Mouse (Mus musculus) heart, embryonic 11.5 days (tissue): Measurements from ENCODE around the gene Lyg1. TPM values are rescaled to one million over a fixed set of nuclear protein-coding genes. Genes with fewer than 3 reads are reported as not detected.

ENCODE experiments used
- ATAC-seq: fragments of 200-750 bp; cut with Nextera tagmentation; replicated peaks from 2 replicates; pipeline ENCODE4 v1.8.0; 2017; ENCODE audit warnings: moderate library complexity; ENCODE audit not compliant: insufficient number of reproducible peaks, low FRiP score, low TSS enrichment
- H3K27ac ChIP-seq: fragments of 300-500 bp; sonication (generic); 2 replicates; pipeline ENCODE4 v1.5.1; 2014; ENCODE audit warnings: mild to moderate bottlenecking, low read depth, low read length
- H3K27me3 ChIP-seq: fragments of 300-500 bp; sonication (generic); 2 replicates; pipeline ENCODE4 v1.6.1; 2014; ENCODE audit warnings: mild to moderate bottlenecking, low read length, mixed read lengths; ENCODE audit not compliant: control insufficient read depth, insufficient read depth
- H3K36me3 ChIP-seq: fragments of 300-500 bp; sonication (generic); 2 replicates; pipeline ENCODE4 v1.6.1; 2014; ENCODE audit warnings: mild to moderate bottlenecking, low read length, moderate library complexity, mixed read lengths; ENCODE audit not compliant: control insufficient read depth, insufficient read depth
- H3K4me1 ChIP-seq: fragments of 300-500 bp; sonication (generic); 2 replicates; pipeline ENCODE4 v1.6.1; 2014; ENCODE audit warnings: low read length; ENCODE audit not compliant: control insufficient read depth, insufficient read depth
- H3K4me2 ChIP-seq: fragments of 300-500 bp; sonication (generic); 2 replicates; pipeline ENCODE4 v1.6.1; 2014; ENCODE audit warnings: mild to moderate bottlenecking, moderate library complexity
- H3K4me3 ChIP-seq: fragments of 300-500 bp; sonication (generic); 2 replicates; pipeline ENCODE4 v1.5.1; 2014; ENCODE audit warnings: low read depth, low read length
- H3K9ac ChIP-seq: fragments of 300-500 bp; sonication (generic); 2 replicates; pipeline ENCODE4 v1.6.1; 2014; ENCODE audit warnings: mild to moderate bottlenecking, low read depth, low read length, moderate library complexity
- H3K9me3 ChIP-seq: fragments of 300-500 bp; sonication (generic); replicated peaks from 2 replicates; pipeline ENCODE4 v1.6.1; 2016; ENCODE audit warnings: low read length; ENCODE audit not compliant: control insufficient read depth
- WGBS: fragments of 180-500 bp; shearing (Covaris S2); extraction: QIAGEN DNeasy Blood & Tissue Kit; methylation state at CpG from one replicate; pipeline ENCODE4 v1.1.7; 2014; ENCODE audit not compliant: insufficient replicate concordance; 5-methylcytosine and 5-hydroxymethylcytosine counted together
- polyA plus RNA-seq: library from polyadenylated mRNA; unstranded; fragments of >200 nt; fragmentation: Nextera tagmentation; extraction: Ambion mirVana; gene quantifications from 2 replicates; pipeline ENCODE4 v1.2.1, GENCODE M21; 2014

The Lyg1 gene
- polyA plus RNA-seq, 1 experiment from 2014 or later: not detected

- H3K9ac ChIP-seq: no peak overlapping the region
- no peaks in the 10 kb centered on the region for H3K9me3 ChIP-seq
- no peaks in the 10 kb centered on the region for H3K36me3 ChIP-seq
- ATAC-seq: no peak
- H3K27me3 ChIP-seq: no peaks in the 10 kb centered on the region
- H3K4me1 ChIP-seq: no peaks in the 10 kb centered on the region
- 54% methylated on average over 10 of the region's 10 CpGs for WGBS
- H3K4me3 ChIP-seq: no peak overlapping the region
- no peak overlapping the region for H3K27ac ChIP-seq
- no peak overlapping the region for H3K4me2 ChIP-seq
These were observed 8.0 kb upstream of the Lyg1 start for GRCm38 (mm10) chr1:37965571-37965970.

- no peaks in the 10 kb centered on the region for H3K27me3 ChIP-seq
- 81% methylated on average over 5 of the region's 5 CpGs for WGBS
- H3K9me3 ChIP-seq: no peaks in the 10 kb centered on the region
- no peak for ATAC-seq
- no peaks in the 10 kb centered on the region for H3K36me3 ChIP-seq
- no peak overlapping the region for H3K4me3 ChIP-seq
- no peak overlapping the region for H3K9ac ChIP-seq
- H3K4me1 ChIP-seq: no peaks in the 10 kb centered on the region
- H3K27ac ChIP-seq: no peak overlapping the region
- H3K4me2 ChIP-seq: no peak overlapping the region
These were observed 1.9 kb upstream of the Lyg1 start for GRCm38 (mm10) chr1:37959486-37959885.

GRCm38 (mm10) chr1:37958516-37958915, 957 bp upstream of the Lyg1 start:
- 75% methylated on average over 2 of the region's 2 CpGs for WGBS

GRCm38 (mm10) chr1:37956690-37957431, 698 bp downstream of the Lyg1 start:
- ATAC-seq: no peak
- no peak overlapping the region for H3K9ac ChIP-seq
- no peak overlapping the region for H3K4me2 ChIP-seq
- H3K36me3 ChIP-seq: no peaks in the 10 kb centered on the region
- WGBS: 35% methylated on average over 3 of the region's 3 CpGs
- H3K4me3 ChIP-seq: no peak overlapping the region
- no peaks in the 10 kb centered on the region for H3K9me3 ChIP-seq
- no peak overlapping the region for H3K27ac ChIP-seq
- H3K27me3 ChIP-seq: no peaks in the 10 kb centered on the region
- H3K4me1 ChIP-seq: no peaks in the 10 kb centered on the region

More at GRCm38 (mm10) chr1:37958516-37958915, 957 bp upstream of the Lyg1 start:
- H3K4me3 ChIP-seq: no peak overlapping the region
- H3K9ac ChIP-seq: no peak overlapping the region
- no peak overlapping the region for H3K4me2 ChIP-seq
- ATAC-seq: no peak
- H3K36me3 ChIP-seq: no peaks in the 10 kb centered on the region
- no peaks in the 10 kb centered on the region for H3K4me1 ChIP-seq
- H3K27me3 ChIP-seq: no peaks in the 10 kb centered on the region
- no peaks in the 10 kb centered on the region for H3K9me3 ChIP-seq
- no peak overlapping the region for H3K27ac ChIP-seq

GRCm38 (mm10) chr1:37955251-37955650, 2.3 kb downstream of the Lyg1 start:
- H3K27ac ChIP-seq: no peak overlapping the region

GRCm38 (mm10) chr1:37954786-37955185, 2.8 kb downstream of the Lyg1 start:
- H3K4me3 ChIP-seq: no peak overlapping the region
- H3K36me3 ChIP-seq: no peaks in the 10 kb centered on the region
- H3K27me3 ChIP-seq: no peaks in the 10 kb centered on the region
- no peak overlapping the region for H3K9ac ChIP-seq
- H3K27ac ChIP-seq: no peak overlapping the region
- 66% methylated on average over 7 of the region's 7 CpGs for WGBS
- no peaks in the 10 kb centered on the region for H3K9me3 ChIP-seq
- no peaks in the 10 kb centered on the region for H3K4me1 ChIP-seq
- ATAC-seq: no peak
- no peak overlapping the region for H3K4me2 ChIP-seq

More at GRCm38 (mm10) chr1:37955251-37955650, 2.3 kb downstream of the Lyg1 start:
- Histone ChIP-seq H3K4me1 (no peaks in the 10 kb centered on the region), H3K36me3 (no peaks in the 10 kb centered on the region), H3K27me3 (no peaks in the 10 kb centered on the region), H3K9me3 (no peaks in the 10 kb centered on the region), H3K9ac (no peak overlapping the region), H3K4me3 (no peak overlapping the region), H3K4me2 (no peak overlapping the region)
- 90% methylated on average over 2 of the region's 2 CpGs for WGBS
- ATAC-seq: no peak

GRCm38 (mm10) chr1:37948906-37949305, 8.7 kb downstream of the Lyg1 start:
- H3K9ac ChIP-seq: no peak overlapping the region
- H3K27me3 ChIP-seq: no peaks in the 10 kb centered on the region
- H3K27ac ChIP-seq: no peak overlapping the region
- no peak for ATAC-seq
- H3K36me3 ChIP-seq: no peaks in the 10 kb centered on the region
- WGBS: 65% methylated on average over 2 of the region's 2 CpGs
- H3K4me1 ChIP-seq: no peaks in the 10 kb centered on the region
- no peak overlapping the region for H3K4me3 ChIP-seq
- no peaks in the 10 kb centered on the region for H3K9me3 ChIP-seq
- H3K4me2 ChIP-seq: no peak overlapping the region

GRCm38 (mm10) chr1:37931806-37932205, 25.8 kb downstream of the Lyg1 start:
- ATAC-seq: no peak
- WGBS: 19% methylated on average over 3 of the region's 3 CpGs
- H3K27ac ChIP-seq: no peak overlapping the region

GRCm38 (mm10) chr1:37925971-37926370, 31.6 kb downstream of the Lyg1 start:
- Histone ChIP-seq H3K4me2 (no peak overlapping the region), H3K4me1 (no peaks in the 10 kb centered on the region), H3K9ac (no peak overlapping the region), H3K36me3 (no peaks in the 10 kb centered on the region), H3K4me3 (no peak overlapping the region), H3K9me3 (no peaks in the 10 kb centered on the region), H3K27ac (no peak overlapping the region), H3K27me3 (no peaks in the 10 kb centered on the region)
- no peak for ATAC-seq
- WGBS: 77% methylated on average over 8 of the region's 8 CpGs

More at GRCm38 (mm10) chr1:37931806-37932205, 25.8 kb downstream of the Lyg1 start:
- Histone ChIP-seq H3K4me1 (no peaks in the 10 kb centered on the region), H3K9ac (no peak overlapping the region), H3K4me3 (no peak overlapping the region), H3K27me3 (no peaks in the 10 kb centered on the region), H3K4me2 (no peak overlapping the region), H3K36me3 (no peaks in the 10 kb centered on the region), H3K9me3 (no peaks in the 10 kb centered on the region)
